Mouse (Mus musculus) brain, embryonic 14.5 days (tissue): Measurements from ENCODE around the gene Enpp6.

ENCODE experiments used
- CTCF ChIP-seq: fragments of 200-500 bp; IDR thresholded peaks from 2 replicates; pipeline ENCODE4 v1.5.1; 2012; ENCODE audit warnings: inconsistent platforms, mild to moderate bottlenecking, moderate library complexity, borderline replicate concordance; ENCODE audit not compliant: insufficient read depth, insufficient read length; ENCODE audit errors: extremely low read depth
- POLR2A ChIP-seq: fragments of 200-500 bp; IDR thresholded peaks from 2 replicates; pipeline ENCODE4 v1.6.1; 2012; ENCODE audit warnings: mild to moderate bottlenecking, inconsistent platforms, borderline replicate concordance; ENCODE audit not compliant: poor library complexity, insufficient read depth, insufficient read length, severe bottlenecking; ENCODE audit errors: extremely low read depth

DNA sequence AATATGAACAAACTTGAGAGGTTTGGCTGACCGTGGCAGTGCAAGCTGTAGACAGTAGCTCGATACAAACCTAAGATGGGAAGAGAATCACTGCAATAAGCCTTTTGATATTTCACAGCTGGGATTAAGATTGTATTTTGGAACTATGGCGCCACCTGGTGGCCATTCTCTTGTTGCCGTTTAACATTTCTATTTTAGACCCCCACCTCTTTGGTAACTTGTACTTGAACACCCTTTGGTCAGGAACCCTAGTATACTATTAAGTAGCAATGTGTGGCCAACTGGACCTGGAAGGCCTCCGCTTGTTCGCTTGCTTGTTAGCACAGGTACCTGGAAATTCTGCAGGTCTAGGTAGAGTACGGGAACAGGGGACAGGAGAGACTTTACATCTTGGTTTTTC is 33.2 kb upstream of the Enpp6 start:
- TF ChIP-seq CTCF, result peak; percentile 62; the same call in 1 of the 2 replicates
- TF ChIP-seq POLR2A, result no peak
